Mouse (Mus musculus) liver, embryonic 15.5 days (tissue): ENCODE results near the gene 1700008P02Rik. TPM values are rescaled to one million over a fixed set of nuclear protein-coding genes. Genes with fewer than 3 reads are reported as not detected.
"Not testable (repeated sequence)": the region's sequence is repeated elsewhere in the genome, so short reads cannot be mapped to it uniquely, and the experiment has no call there.

Source experiments
- ATAC-seq: fragments of 200-750 bp; cut with Nextera tagmentation; 2 replicates; pipeline ENCODE4 v1.8.0; 2017; ENCODE audit warnings: moderate number of reproducible peaks, mild to moderate bottlenecking, moderate library complexity; ENCODE audit not compliant: insufficient read depth
- H3K27ac ChIP-seq: fragments of 300-500 bp; sonication (generic); replicated peaks from 2 replicates; pipeline ENCODE4 v1.5.1; 2015; ENCODE audit warnings: mild to moderate bottlenecking, inconsistent platforms
- H3K27me3 ChIP-seq: fragments of 300-500 bp; sonication (generic); 2 replicates; pipeline ENCODE4 v1.6.1; 2015; ENCODE audit warnings: mild to moderate bottlenecking, inconsistent platforms
- H3K36me3 ChIP-seq: fragments of 300-500 bp; sonication (generic); replicated peaks from 2 replicates; pipeline ENCODE4 v1.6.1; 2015; ENCODE audit warnings: moderate library complexity, mild to moderate bottlenecking, inconsistent platforms
- H3K4me1 ChIP-seq: fragments of 300-500 bp; sonication (generic); replicated peaks from 2 replicates; pipeline ENCODE4 v1.6.1; 2015; ENCODE audit warnings: inconsistent platforms
- H3K4me2 ChIP-seq: fragments of 300-500 bp; sonication (generic); 2 replicates; pipeline ENCODE4 v1.6.1; 2015; ENCODE audit warnings: moderate library complexity, mild to moderate bottlenecking, inconsistent platforms
- H3K4me3 ChIP-seq: fragments of 300-500 bp; sonication (generic); replicated peaks from 2 replicates; pipeline ENCODE4 v1.5.1; 2015; ENCODE audit warnings: mild to moderate bottlenecking, inconsistent platforms
- H3K9ac ChIP-seq: fragments of 300-500 bp; sonication (generic); 2 replicates; pipeline ENCODE4 v1.6.1; 2015; ENCODE audit warnings: moderate library complexity, mild to moderate bottlenecking, inconsistent platforms
- H3K9me3 ChIP-seq: fragments of 300-500 bp; sonication (generic); replicated peaks from 2 replicates; pipeline ENCODE4 v1.6.1; 2016; ENCODE audit warnings: inconsistent platforms
- WGBS: fragments of 180-500 bp; shearing (Covaris S2); methylation state at CpG from one replicate; pipeline ENCODE4 v1.1.7; 2015; ENCODE audit warnings: mixed read lengths; ENCODE audit not compliant: insufficient replicate concordance; 5-methylcytosine and 5-hydroxymethylcytosine counted together
- polyA plus RNA-seq: library from polyadenylated mRNA; unstranded; fragments of >200 nt; fragmentation: Nextera tagmentation; extraction: Ambion mirVana; gene quantifications from 2 replicates; pipeline ENCODE4 v1.2.1, GENCODE M21; 2015

The 1700008P02Rik gene
- not detected in 2 replicates for polyA plus RNA-seq

DNA sequence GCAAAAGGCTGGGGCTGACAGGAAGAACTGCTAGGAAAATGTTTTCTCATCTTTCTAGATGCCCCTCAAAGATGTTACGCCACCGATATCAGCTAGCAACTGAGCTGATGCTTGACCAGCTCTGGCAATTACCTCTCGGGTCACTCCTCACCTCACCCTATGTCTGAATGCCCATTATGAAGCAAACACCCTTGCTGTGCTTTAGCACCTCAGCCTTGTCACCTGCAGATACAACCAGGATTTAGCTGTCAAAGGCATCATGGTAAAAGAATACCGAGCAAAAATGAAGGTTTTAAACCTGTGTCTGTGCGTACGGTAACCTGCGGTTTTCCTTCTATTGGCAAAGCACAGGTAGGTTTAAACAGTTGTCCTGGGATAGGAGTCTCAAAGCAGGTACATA lies at the start of gene 1700008P02Rik:
1700008P02Rik (minus strand) TSS at position 101 of the 400 bp plus-strand sequence.
- WGBS, result 80% methylated on average over 7 of the region's 7 CpGs
- no peak within 1 kb of the TSS for H3K4me2 ChIP-seq
- no peak for ATAC-seq

DNA sequence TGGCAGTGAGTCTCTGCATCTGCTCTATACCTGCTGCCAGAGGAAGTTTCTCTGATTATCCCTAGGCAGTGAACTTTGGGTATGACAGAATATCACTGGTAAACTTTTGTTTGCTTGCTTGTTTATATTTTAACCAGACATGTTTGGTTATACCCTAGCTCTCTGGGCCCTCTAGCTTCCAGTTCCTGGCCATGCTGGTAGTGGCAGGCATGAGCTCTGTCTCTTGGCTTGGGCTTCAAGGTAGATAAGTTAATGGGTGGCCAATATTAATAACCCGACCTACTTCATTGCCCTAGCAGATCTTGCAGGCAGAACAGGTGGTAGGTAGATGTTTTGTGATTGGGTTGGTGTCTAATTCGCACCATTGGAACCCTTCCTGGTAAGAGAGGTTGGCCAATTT lies 29.2 kb upstream of the 1700008P02Rik start:
- Histone ChIP-seq H3K27me3 (no peaks in the 10 kb centered on the region), H3K4me2 (no peak overlapping the region), H3K4me3 (no peak overlapping the region), H3K4me1 (no peaks in the 10 kb centered on the region), H3K36me3 (no peaks in the 10 kb centered on the region), H3K27ac (no peak overlapping the region), H3K9ac (no peak overlapping the region), H3K9me3 (no peaks in the 10 kb centered on the region)
- WGBS, result 32% methylated on average over 2 of the region's 2 CpGs
- ATAC-seq, result no peak

More for the DNA sequence above, at the start of gene 1700008P02Rik:
- Histone ChIP-seq H3K36me3 (no peaks in the 10 kb centered on the region), H3K27me3 (no peaks in the 10 kb centered on the region), H3K9ac (no peak within 1 kb of the TSS), H3K9me3 (no peaks in the 10 kb centered on the region), H3K4me3 (no peak within 1 kb of the TSS), H3K27ac (no peak within 1 kb of the TSS), H3K4me1 (no peaks in the 10 kb centered on the region)

DNA sequence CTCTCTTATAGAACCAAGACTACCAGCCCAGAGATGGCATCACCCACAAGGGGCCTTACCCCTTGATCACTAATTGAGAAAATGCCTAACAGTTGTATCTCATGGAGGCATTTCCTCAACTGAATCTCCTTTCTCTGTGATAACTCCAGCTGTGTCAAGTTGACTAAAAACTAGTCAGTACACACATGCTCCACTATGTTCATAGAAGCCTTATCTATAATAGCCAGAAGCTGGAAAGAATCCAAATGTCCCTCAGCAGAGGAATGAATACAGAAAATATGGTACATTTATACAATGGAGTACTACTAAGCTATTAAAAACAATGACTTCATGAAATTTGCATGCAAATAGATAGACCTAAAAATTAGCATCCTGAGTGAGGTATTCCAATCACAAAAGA lies 17.9 kb upstream of the 1700008P02Rik start:
- not testable (repeated sequence) for H3K36me3 ChIP-seq, H3K4me3 ChIP-seq, ATAC-seq, H3K4me1 ChIP-seq, H3K27ac ChIP-seq, H3K4me2 ChIP-seq, H3K9ac ChIP-seq, H3K27me3 ChIP-seq, H3K9me3 ChIP-seq

DNA sequence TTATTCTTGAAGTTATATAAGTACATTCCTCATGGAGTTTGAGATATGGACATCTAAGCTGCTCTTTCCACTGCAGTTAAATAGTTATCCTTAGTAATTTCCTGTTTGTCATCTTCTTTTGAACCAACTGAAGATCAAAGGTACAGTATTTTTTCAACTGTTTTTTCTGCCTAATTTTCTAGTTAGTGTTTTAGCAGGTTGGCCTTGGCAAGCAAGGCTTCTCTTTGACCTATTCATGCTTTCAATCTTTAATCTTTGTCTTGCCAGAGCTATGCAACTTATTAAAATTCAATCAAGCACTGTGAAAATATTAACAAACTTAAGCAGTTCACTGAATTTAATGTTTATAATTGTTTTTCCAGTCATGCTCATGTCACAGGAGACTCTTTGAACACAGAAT lies 14.0 kb upstream of the 1700008P02Rik start:
- H3K27me3 ChIP-seq, result no peaks in the 10 kb centered on the region
- no peaks in the 10 kb centered on the region for H3K4me1 ChIP-seq
- H3K27ac ChIP-seq, result no peak overlapping the region
- no peak overlapping the region for H3K4me2 ChIP-seq
- ATAC-seq, result no peak
- H3K4me3 ChIP-seq, result no peak overlapping the region
- H3K9ac ChIP-seq, result no peak overlapping the region
- H3K9me3 ChIP-seq, result no peaks in the 10 kb centered on the region
- no peaks in the 10 kb centered on the region for H3K36me3 ChIP-seq

DNA sequence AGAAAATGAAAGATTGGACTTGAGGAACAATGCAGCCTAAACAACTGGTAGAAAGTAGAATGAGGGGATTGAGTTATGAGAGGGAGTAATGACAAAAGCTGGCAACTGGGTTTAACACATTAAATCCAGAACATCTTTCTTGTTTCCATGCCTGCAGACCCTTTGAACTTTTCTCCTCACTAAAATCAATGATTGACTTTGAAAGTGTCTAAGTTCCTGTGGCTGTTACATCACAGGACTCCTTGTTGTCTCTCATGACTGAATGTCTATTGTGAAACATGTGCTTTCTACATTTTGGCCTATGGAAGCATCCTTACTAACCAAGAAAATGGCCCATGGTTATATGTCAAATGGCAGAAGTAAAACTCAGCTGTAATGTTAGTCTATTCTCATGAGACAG lies 2.4 kb downstream of the 1700008P02Rik start:
- no peak for ATAC-seq
- Histone ChIP-seq H3K36me3 (no peaks in the 10 kb centered on the region), H3K27me3 (no peaks in the 10 kb centered on the region), H3K27ac (no peak overlapping the region), H3K4me3 (no peak overlapping the region), H3K4me1 (no peaks in the 10 kb centered on the region), H3K9me3 (no peaks in the 10 kb centered on the region), H3K4me2 (no peak overlapping the region), H3K9ac (no peak overlapping the region)
